21 mouse cellular contexts compared by ENCODE assay signal in genomic region chr2:44401704-44402422, GRCm38 (mm10).
A peak's percentile ranks its signal among the peaks of the same experiment; 100 is the strongest.
DNase-seq lines count a peak whose midpoint lies in the region; ATAC-seq and TF ChIP-seq lines count a peak whose summit lies in the region.
"Had no signal": no experiment of that assay in that cellular context is flagged by ENCODE, and none has a peak within 500 bp of the region (broad histone marks: within the 10 kb centered on the region; RNA-seq: fewer than 3 reads in every experiment).

No protein-coding gene starts in this region.

- no peak overlapping the region for H3K4me3 ChIP-seq in kidney, adult 2 months (ENCODE audit: insufficient read depth, low read depth, low read length)
- H3K4me3 ChIP-seq in CH12.LX (replicated peaks in 1 of 3; ENCODE audit: low read depth in 2 of 3, low read length in 2 of 3, poor library complexity in 1 of 3) = no peak overlapping the region
- no peak overlapping the region for H3K4me3 ChIP-seq in liver, embryonic 11.5 days (ENCODE audit: low read depth, low read length)
- H3K4me3 ChIP-seq: embryonic facial prominence, embryonic 12.5 days; forebrain, embryonic 15.5 days; heart, adult 2 months; heart, embryonic 13.5 days; hindbrain, embryonic 15.5 days had no signal

- TF ChIP-seq CTCF in kidney, adult 2 months (conservative IDR thresholded peaks at IDR 0.05; ENCODE audit: insufficient read depth, insufficient read length, low read depth, low read length) = no peak
- TF ChIP-seq CTCF in CH12.LX (conservative IDR thresholded peaks at IDR 0.05 in 1 of 2, IDR thresholded peaks at IDR 0.05 in 1 of 2; ENCODE audit: low read depth in 2 of 2, low read length in 2 of 2) = no peak

- no peaks in the 10 kb centered on the region for H3K27me3 ChIP-seq in kidney, adult 2 months (replicated peaks; ENCODE audit: control insufficient read depth, insufficient read depth, low read length)
- no peaks in the 10 kb centered on the region for H3K27me3 ChIP-seq in CH12.LX (replicated peaks)
- H3K27me3 ChIP-seq in liver, embryonic 11.5 days (replicated peaks; ENCODE audit: control insufficient read depth, insufficient read depth, low read length) = no peaks in the 10 kb centered on the region
- H3K27me3 ChIP-seq: embryonic facial prominence, embryonic 12.5 days; forebrain, embryonic 15.5 days; heart, embryonic 13.5 days; hindbrain, embryonic 15.5 days had no signal

- H3K4me1 ChIP-seq in kidney, adult 2 months (ENCODE audit: control insufficient read depth, insufficient read depth, low read length) = no peaks in the 10 kb centered on the region
- H3K4me1 ChIP-seq in CH12.LX (ENCODE audit: control insufficient read depth in 1 of 2, insufficient read depth in 2 of 2) = peaks cover 7 to 16% of the 10 kb centered on the region in 2 experiments
- no peaks in the 10 kb centered on the region for H3K4me1 ChIP-seq in liver, embryonic 11.5 days (replicated peaks; ENCODE audit: control insufficient read depth, insufficient read depth, low read length)
- H3K4me1 ChIP-seq: heart, embryonic 13.5 days; hindbrain, embryonic 15.5 days had no signal

- in situ Hi-C loops in CH12.LX (cut with MboI; ENCODE audit: low pct_ligation_motif_present, low pct_unique_long_range_greater_than_20kb, low sequenced_read_pairs) = no loop called here

- peaks cover 2% of the 10 kb centered on the region for H3K9me3 ChIP-seq in CH12.LX (replicated peaks; ENCODE audit: low read length)
- 0 out of 2 replicates have a peak, but pooled peaks cover 2% of the 10 kb centered on the region for H3K9me3 ChIP-seq in liver, embryonic 11.5 days (ENCODE audit: control insufficient read depth, low read length)
- H3K9me3 ChIP-seq: forebrain, embryonic 15.5 days had no signal

- no peak for TF ChIP-seq POLR2A in kidney, adult 2 months (IDR thresholded peaks at IDR 0.05; ENCODE audit: low read depth, low read length)
- TF ChIP-seq POLR2A in CH12.LX (IDR thresholded peaks at IDR 0.05; ENCODE audit: low read depth, low read length) = no peak

- no peaks in the 10 kb centered on the region for H3K36me3 ChIP-seq in kidney, adult 2 months (ENCODE audit: control insufficient read depth, insufficient read depth, low read length)
- H3K36me3 ChIP-seq in CH12.LX (replicated peaks in 1 of 2; ENCODE audit: control insufficient read depth in 1 of 2, insufficient read depth in 1 of 2, low read length in 1 of 2) = no peaks in the 10 kb centered on the region
- no peaks in the 10 kb centered on the region for H3K36me3 ChIP-seq in liver, embryonic 11.5 days (ENCODE audit: control insufficient read depth, insufficient read depth, low read length)
- H3K36me3 ChIP-seq: embryonic facial prominence, embryonic 12.5 days; forebrain, embryonic 15.5 days; heart, embryonic 13.5 days; hindbrain, embryonic 15.5 days had no signal

- no peak for ATAC-seq in liver, embryonic 11.5 days (replicated peaks; ENCODE audit: low FRiP score)
- ATAC-seq: CD4-positive, CD25-positive, alpha-beta regulatory T cell, adult 4 months; forebrain, embryonic 15.5 days had no signal

- TF ChIP-seq RAD21 in CH12.LX (IDR thresholded peaks at IDR 0.05; ENCODE audit: low read depth, low read length) = no peak

- WGBS in kidney, adult 2 months = 54% methylated on average over 3 of the region's 3 CpGs
- 60% methylated on average over 3 of the region's 3 CpGs for WGBS in liver, embryonic 11.5 days

- H3K27ac ChIP-seq in kidney, adult 2 months (ENCODE audit: insufficient read depth, low read depth, low read length) = no peak overlapping the region
- H3K27ac ChIP-seq in CH12.LX (ENCODE audit: insufficient read depth, low read depth) = no peak overlapping the region
- no peak overlapping the region for H3K27ac ChIP-seq in liver, embryonic 11.5 days (ENCODE audit: low read depth, low read length)
- H3K27ac ChIP-seq: embryonic facial prominence, embryonic 12.5 days; forebrain, embryonic 15.5 days; heart, adult 2 months; heart, embryonic 13.5 days; hindbrain, embryonic 15.5 days had no signal

- peak overlapping the region; percentile 13; the same call in 1 of the 2 replicates for H3K9ac ChIP-seq in CH12.LX (ENCODE audit: insufficient read depth, low read depth)
- H3K9ac ChIP-seq in liver, embryonic 11.5 days (ENCODE audit: low read depth, low read length) = no peak overlapping the region
- H3K9ac ChIP-seq: embryonic facial prominence, embryonic 12.5 days; forebrain, embryonic 15.5 days; heart, embryonic 13.5 days; hindbrain, embryonic 15.5 days had no signal

- peak overlapping the region; percentile 36; the same call in 1 of the 2 replicates for H3K4me2 ChIP-seq in CH12.LX (ENCODE audit: insufficient read depth, low read depth, poor library complexity, severe bottlenecking)
- no peak overlapping the region for H3K4me2 ChIP-seq in liver, embryonic 11.5 days
- H3K4me2 ChIP-seq: embryonic facial prominence, embryonic 12.5 days; forebrain, embryonic 15.5 days; heart, embryonic 13.5 days; hindbrain, embryonic 15.5 days had no signal

- dilution Hi-C loops in CH12.LX (cut with MboI; ENCODE audit: extremely low pct_ligation_motif_present, extremely low pct_unique_long_range_greater_than_20kb, low sequenced_read_pairs) = no loop called here

- TF ChIP-seq EP300 in CH12.LX (IDR thresholded peaks at IDR 0.05; ENCODE audit: low read length) = no peak

- DNase-seq in heart, adult 11 months = peak; percentile 24
- DNase-seq in heart, adult 8-10 months (ENCODE audit: low spot score) = no peak
- DNase-seq in kidney, postnatal 4 days = peak; percentile 11 to 19
- DNase-seq in kidney, adult 2 months = no peak
- DNase-seq in CH12.LX (ENCODE audit: extremely low read depth) = no peak
- DNase-seq in lung, postnatal 36 days = peak; percentile 16
- no peak for DNase-seq in liver, embryonic 11.5 days (ENCODE audit: low spot score)
- DNase-seq: adrenal gland, postnatal 10 days; B cell, adult 2 months; cerebellum, adult 11 months; cerebellum, adult 8-10 months; cerebellum, postnatal 14 days; embryo, embryonic 11 days; gastrocnemius, postnatal 10 days; heart, adult 2 months; heart, postnatal 36 days had no signal

- no peaks in the 10 kb centered on the region for H3K79me2 ChIP-seq in CH12.LX (replicated peaks; ENCODE audit: control insufficient read depth, extremely low read depth, insufficient read depth, poor library complexity, severe bottlenecking)

TF ChIP-seq in CH12.LX, 34 proteins besides CTCF, POLR2A, EP300 and RAD21:
- TF ChIP-seq MAX (IDR thresholded peaks at IDR 0.05; ENCODE audit: low read length) (no peak), ZKSCAN1 (IDR thresholded peaks at IDR 0.05; ENCODE audit: borderline replicate concordance, low read depth, low read length) (no peak), USF1 (IDR thresholded peaks at IDR 0.05; ENCODE audit: low read depth, low read length) (no peak), MYC (IDR thresholded peaks at IDR 0.05; ENCODE audit: low read depth, low read length) (no peak), MAFK (IDR thresholded peaks at IDR 0.05; ENCODE audit: insufficient replicate concordance, low read length) (no peak), MXI1 (IDR thresholded peaks at IDR 0.05; ENCODE audit: low read depth, low read length) (no peak)

Comparison
In these comparisons a context has a peak if more than half of its experiments do, and no peak if none do; other contexts are left out.
1. DNase-seq: peak in heart, adult 11 months (single experiment), kidney, postnatal 4 days (2 of 2) and lung, postnatal 36 days (single experiment); none in heart, adult 8-10 months (single experiment), kidney, adult 2 months (single experiment), CH12.LX (single experiment) and liver, embryonic 11.5 days (single experiment).